Mouse (Mus musculus) layer of hippocampus, adult 11-12 months (tissue): ENCODE results near the gene Lbh.

Experiments
- DNase-seq: peaks from one replicate; pipeline ENCODE4 v3.0.0; 2022; ENCODE audit warnings: low spot score

The Lbh gene

GRCm38 (mm10) chr17:72911283-72911682, 6.8 kb upstream of the Lbh start:
- DNase-seq: no peak

- no peak for DNase-seq
These were observed 6.4 kb upstream of the Lbh start for GRCm38 (mm10) chr17:72911751-72912150.

DNA sequence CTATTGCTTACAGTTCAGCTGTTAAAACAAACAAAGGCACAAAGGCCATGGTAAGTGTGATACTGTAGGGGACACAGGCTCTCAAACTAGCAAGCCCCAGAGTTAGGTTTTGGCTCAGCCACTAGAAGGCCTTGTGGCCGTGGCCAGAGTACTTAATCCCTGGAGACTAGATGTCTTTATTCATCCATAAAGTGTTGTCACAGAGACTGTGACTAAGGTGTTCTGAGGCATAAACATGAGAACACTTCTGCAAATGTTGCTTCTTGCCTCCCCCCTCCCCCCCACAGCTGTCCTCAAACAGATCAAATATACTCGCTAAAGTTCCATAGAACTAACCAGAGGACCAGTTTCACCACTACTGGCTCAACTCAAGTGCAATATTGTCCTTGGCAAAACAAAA, 4.0 kb upstream of the Lbh start:
- no peak for DNase-seq

- DNase-seq: peak; percentile 70
These were observed 669 bp upstream of the Lbh start for GRCm38 (mm10) chr17:72917241-72918030.

DNA sequence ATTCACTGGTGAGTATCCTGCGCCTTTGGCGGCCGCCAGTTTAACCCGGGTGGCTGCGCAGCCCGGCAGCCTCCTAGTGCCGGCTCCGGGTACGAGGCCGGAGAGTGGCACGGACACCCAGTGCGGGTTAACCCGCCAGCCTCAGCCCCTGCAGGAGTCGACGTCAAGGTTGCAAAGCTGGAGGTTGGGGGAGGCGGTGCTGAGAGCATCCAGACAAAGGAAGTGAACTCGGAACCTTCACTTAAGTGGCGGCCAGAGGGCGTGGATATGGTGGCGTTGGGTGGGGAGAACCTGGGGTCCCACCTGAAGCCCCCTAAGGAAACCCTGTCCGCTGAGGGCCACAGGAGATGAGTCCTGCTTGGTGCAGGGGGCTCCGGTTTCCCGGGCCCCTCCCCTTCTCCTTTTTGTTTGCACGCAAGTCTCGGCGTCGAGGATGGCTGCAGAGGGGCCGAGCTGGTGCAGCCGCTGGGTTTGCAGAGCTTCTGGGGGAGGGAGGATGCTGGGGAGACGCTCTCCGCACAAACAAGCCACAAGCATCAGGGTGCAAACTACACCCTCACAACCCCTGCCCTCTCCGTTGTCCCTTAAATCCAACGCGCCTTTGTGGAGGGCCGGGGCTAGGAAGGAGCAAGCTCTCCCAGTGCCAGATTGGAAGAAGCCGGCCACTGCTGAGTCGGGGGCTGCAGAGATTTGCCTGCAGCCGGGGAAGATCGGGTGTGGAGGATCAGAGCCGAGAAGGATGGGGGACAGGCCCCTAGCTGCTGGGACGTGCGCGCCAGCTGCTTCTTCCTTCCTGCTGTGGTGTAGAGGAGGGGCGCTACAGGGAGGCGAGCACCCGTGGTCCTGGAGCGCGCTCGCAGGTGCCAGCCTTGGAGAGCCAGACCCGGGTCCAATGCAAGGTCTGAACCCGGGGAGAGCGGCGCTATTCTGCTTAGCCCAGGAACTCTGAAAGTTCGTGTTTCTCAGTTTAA, 751 bp downstream of the Lbh start:
- no peak for DNase-seq

DNA sequence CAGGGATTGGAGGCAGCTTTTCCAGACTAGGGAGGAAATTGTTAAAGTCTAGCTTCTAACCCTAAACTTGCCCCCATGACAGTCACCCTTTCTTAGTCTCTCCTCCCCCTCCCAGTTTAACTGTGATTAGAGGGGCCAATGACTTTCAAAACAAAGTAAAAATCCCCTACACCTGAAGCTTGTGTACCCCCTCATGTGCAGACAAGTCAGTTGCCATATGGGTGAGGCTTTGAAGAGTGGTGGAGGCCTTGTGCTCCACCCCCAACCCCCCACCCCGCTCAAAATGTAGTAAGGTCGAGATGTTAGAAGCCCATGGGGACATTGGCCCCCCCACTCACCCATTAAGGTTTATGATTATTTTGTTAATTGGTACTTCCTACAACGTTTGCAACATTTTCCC, 1.5 kb downstream of the Lbh start:
- DNase-seq: no peak

GRCm38 (mm10) chr17:72920430-72920829, 2.3 kb downstream of the Lbh start:
- DNase-seq: no peak

- DNase-seq: no peak
These were observed 2.9 kb downstream of the Lbh start for GRCm38 (mm10) chr17:72920971-72921370.

- no peak for DNase-seq
These were observed 4.1 kb downstream of the Lbh start for GRCm38 (mm10) chr17:72922206-72922605.

DNA sequence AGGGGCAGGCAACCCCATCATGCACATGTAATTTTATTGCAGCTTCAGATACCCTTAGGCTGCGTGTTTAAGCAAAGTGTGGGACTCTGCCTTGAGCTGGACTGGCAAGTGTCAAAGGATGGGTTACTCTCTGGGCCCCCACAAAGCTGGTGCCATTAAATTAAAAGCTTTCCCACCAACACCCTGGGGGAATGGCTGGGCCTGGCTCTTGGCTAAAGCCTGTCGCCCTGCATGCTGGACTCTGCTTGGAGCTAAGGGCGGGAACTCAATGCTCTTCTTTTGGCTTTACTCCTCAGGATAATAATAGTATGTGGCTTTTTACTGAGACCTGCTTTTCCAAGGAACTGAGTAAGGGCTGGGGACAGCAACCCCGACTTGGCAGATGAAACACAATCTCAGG, 5.2 kb downstream of the Lbh start:
- no peak for DNase-seq

DNA sequence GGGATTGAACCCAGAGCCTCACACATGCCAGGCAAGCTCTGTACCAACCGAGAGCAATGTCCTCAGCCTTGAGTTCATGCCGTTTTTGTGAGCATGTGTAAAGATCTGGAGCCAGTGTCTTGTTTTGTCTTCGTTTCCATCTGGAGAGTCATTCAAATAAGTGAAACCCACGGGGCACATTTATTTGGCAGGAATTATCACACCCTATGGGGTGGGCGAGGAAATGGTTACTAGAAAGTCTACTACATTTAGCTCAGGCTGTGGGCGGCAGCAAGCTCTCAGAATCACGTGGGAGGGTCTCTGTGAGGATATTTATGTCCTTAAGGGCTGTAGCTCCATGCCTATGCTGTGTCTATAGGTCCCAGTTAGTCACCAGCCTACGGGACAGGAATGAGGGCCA, 6.2 kb downstream of the Lbh start:
- DNase-seq: peak; percentile 52

GRCm38 (mm10) chr17:72925111-72925510, 7.0 kb downstream of the Lbh start:
- no peak for DNase-seq

DNA sequence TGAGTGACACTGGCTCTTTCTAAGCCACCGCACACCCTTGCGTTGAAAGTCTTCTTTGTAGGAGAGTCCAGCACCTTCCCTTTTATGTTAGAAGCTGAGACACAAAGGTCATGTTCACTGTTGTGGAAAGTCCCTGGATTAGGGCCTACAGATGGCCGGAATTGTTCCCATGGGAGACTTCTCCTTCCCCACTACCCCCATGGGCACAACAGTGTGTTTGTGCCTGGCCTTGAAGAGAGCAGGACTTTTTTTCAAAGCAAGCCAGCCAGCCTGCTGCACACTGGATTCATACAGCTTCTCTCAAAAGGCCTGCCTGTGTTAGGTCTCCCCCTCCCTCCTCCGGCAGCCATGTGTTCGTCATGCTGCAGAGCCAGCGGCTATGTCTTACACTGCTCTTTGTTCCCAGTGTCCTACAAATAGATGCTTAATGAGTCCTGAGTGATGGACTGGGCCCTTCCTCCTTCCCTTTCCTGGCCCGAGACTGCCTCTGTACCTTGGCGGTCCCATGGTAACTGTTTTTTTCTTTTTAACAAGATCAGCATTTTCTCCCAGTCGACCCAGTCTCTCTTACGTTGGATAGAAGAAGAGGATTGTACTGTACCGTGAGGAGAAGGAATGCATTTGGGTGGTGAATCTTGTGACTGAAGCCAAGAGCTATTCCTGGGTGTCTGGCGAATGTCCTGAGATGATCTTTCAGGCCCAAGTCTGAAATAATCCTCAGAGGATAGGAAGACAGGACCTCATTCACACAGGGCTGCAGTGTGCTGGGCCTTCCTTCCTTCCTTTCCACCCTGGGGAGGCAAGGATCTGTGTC, 7.9 kb downstream of the Lbh start:
- DNase-seq: peak; percentile 80

DNA sequence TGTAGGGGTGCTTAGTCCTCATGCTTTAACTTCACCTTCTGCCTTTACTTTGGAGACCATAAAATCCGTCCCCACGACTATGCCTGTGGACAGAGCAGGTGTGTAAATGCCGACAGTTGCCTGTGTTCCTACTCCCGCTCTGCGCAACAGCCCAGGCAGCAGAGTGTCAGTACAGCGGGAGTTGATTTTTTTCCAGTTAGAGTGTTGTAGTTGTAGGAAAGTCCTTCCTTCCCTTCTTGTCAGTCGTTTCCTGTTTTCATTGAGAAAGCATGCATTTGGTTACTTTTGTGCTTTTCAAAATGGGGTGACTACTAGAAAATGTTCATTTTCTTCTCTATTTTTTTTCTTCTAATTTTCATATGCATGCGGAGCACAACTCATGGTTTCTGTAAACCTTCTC, 8.9 kb downstream of the Lbh start:
- no peak for DNase-seq

DNA sequence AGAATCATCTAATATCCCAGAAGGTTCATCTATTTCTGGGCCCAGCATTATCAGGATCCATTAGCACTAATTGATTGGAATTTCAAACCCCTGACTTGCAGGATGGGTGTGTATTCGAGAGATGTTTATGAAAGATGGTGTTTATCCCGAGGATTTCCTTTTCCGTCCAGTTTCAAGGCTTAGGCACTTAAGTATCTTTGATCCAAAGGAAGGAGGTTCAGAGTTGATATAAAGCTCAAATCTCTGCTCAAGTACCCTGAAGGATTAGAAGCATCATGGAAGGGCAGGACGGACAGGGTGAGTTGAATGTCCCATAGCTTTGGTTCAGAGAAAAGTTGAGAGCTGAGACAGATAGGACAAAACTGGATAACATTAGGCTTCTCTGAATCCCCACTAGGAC, 15.0 kb downstream of the Lbh start:
- no peak for DNase-seq

DNA sequence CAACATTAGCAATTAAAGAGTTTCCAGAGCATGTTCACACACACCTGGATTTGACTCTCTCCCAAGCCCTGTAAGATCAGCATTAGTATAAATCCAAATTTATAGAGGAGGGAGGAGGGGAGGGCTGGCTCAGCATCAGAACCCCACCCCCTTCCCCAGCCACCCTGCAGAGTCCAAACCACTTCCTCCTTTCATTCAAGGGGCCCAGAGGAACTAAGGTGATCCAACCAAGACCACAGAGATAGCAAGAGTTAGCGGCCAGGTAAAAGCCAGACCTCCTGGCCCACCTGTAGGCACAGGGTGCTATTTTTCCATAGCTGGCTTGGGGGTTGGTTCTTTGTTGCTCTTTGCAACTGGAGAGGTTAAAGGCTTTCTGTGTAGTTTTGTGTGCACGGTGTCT, 16.0 kb downstream of the Lbh start:
- no peak for DNase-seq

DNA sequence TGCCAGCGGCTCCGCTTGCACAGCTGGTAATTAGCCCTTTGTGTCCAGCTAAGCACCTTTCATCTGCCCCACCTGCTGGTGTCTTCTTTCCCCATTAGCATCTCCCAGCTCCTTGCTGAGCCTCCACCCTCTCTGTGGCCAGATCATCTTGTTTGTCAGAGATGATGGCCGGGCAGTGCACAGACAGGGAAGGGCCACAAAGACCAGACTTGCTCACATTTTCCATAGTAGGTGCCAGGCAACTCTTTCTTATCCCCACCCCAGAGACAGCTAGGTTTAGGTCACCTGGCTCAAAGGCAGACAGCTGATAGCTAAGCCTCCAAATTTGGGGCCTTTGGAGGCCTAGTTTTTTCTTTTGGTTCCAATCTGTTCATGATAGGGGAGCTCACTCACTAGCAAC, 16.5 kb downstream of the Lbh start:
- no peak for DNase-seq

GRCm38 (mm10) chr17:72935921-72936320, 17.8 kb downstream of the Lbh start:
- no peak for DNase-seq

DNA sequence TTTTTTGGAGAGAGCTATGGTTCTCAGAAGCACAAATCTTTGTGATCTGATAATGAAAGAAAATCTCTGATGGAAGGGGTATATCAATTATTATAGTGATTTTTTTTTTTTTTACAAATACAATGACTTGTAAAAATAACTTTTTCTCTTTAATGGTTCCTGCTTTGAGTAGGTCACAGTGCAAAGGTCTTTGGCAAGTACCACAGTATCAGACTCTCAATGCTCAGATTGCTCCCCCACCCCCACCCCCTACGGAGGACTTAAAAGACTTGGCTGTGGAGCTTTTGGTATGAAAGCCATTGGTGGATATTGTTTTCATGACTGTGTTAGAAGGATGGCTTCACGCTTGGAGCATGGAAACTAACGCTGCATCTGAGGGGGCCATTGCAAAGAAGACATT, 18.2 kb downstream of the Lbh start:
- no peak for DNase-seq

- DNase-seq: no peak
These were observed 19.1 kb downstream of the Lbh start for GRCm38 (mm10) chr17:72937204-72937603.

DNA sequence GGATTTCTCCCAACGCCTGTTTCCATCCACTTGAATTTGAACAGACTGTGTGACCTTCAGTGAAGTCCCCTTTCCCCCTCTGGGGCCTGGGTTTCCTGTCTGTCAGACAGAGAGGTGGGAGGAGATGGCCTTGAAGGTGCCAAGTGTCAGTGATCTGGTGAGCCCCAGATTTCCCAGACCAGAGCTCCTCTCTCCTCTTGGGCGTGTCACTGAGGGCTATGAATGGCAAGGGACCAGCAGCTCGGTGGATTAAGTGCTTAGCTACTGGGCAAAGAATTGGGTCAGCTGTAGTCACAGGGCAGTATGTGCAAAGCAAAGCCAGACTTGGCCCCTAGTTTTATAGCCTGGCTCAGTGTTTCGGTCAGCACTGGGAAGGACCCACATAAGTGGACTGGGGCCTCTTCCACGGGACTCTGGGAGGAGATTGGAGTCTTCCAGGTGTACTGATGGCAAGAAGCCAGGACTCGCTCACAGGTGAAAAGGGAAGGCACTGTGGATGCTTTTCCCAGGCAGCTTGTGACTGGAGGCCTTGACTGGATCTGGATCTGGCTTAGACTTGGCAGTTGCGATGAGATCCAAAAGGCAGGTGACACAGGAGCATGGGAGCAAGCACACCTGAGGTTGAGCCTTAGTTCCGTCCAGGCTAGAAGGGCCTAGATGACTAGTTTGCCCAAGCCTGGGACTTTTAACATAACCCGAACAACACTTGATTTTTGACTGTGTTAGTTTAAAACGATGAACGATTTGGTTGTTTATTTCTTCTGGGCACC, 20.1 kb downstream of the Lbh start:
- no peak for DNase-seq
